Mouse (Mus musculus): ENCODE data around the gene Phgr1.

GRCm38 (mm10) chr2:118723693-118724486, 48.7 kb upstream of the Phgr1 start:
- no peak for TF ChIP-seq CTCF (conservative IDR thresholded peaks at IDR 0.05; ENCODE audit: low read length)
- TF ChIP-seq POU5F1 (IDR thresholded peaks at IDR 0.05; ENCODE audit: borderline replicate concordance, low read length) = no peak
